Mouse (Mus musculus) adrenal gland, adult (tissue): ENCODE results near the gene Trem1.

Experiments
- DNase-seq, 2 experiments: peaks; one replicate each; pipeline ENCODE4 v3.0.0; 2022 to 2023; ENCODE audit warnings: low spot score in 1 of 2; ENCODE audit not compliant: inconsistent age in 2 of 2

Gene Trem1

GRCm38 (mm10) chr17:48232518-48232917 lies at the start of gene Trem1:
Gene Trem1, plus strand, starts transcription at chr17:48232768.
- no peak for DNase-seq

DNA sequence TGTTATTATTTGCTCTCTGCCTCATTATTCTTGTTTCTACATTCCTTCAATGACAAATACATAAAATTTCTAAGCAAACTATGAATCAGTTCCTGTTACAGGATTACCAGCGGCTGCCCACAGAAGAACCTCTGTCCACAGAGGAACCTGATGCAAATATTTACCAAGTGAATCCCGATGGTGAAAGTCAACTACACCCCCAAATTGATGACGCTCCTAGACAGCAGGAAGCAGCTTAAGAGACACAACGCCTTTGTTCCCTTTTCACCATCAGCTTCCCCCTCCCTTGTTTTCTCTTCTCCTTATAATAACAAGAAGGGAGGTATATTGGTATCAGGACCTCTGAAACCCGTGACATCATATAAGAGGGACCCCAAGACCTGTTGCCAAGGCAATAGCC lies 47.3 kb upstream of the Trem1 start:
- no peak for DNase-seq

GRCm38 (mm10) chr17:48192366-48192765 lies 40.2 kb upstream of the Trem1 start:
- DNase-seq: no peak

DNA sequence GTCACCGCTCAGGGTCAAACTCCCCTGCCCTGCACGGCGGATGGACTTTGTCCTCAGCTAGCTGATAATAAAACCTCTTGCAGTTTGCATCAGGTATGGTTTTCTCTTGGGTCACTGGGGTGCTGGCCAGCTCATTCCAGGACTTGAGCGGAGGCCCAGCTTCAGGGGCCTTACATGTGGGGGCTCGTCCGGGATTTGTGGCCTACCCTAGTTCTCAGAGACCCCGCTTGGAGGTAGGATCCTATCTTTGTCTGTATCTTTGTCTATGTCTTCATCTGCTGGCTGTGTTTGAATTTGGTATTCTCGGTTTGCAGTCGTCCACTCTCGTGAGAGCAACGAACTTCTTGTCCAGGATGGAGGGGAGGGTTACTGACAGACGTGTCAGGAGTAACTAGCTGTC lies 29.5 kb upstream of the Trem1 start:
- DNase-seq: no peak

- DNase-seq: no peak
Measured at GRCm38 (mm10) chr17:48212596-48212995, 20.0 kb upstream of the Trem1 start.

DNA sequence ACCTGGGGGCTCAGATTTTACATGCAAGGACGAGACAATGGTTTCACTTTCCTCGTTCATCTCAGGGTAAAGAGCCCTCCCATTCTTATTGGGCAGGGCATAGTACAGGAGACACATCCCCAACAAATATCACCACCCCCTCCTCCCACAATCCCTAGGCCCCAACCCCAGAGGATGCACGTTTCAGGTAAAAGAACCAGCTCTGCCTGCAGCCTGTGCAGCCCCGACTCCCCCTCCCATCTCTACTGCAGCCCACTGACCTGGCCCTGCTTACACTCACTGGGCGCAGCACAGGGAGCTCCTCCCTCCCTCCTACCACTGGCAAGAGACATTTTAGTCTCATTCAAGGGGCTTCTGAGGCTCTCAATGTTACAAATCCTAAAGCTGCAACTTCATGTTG lies 19.1 kb upstream of the Trem1 start:
- no peak for DNase-seq

- no peak for DNase-seq
Measured at GRCm38 (mm10) chr17:48215429-48215828, 17.1 kb upstream of the Trem1 start.

DNA sequence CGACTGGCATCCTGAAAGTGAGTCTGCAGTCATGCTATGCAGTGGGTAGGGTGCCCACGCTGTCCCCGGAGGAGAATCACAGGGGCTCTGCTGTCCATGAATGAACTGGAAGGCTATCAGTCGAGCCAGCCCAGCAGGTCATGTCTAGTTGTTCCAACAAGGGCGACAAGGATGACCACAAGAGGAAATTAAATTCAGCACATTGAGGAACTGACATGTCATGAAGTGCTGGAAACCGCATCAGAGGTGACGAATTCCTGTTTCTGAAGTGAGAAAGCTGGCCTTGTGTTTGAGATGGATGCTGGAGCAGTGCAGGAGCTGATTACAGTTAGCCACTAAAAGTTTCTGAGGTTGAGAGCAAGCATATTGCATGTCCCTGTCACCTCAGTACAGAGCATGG lies 1.9 kb upstream of the Trem1 start:
- no peak for DNase-seq

DNA sequence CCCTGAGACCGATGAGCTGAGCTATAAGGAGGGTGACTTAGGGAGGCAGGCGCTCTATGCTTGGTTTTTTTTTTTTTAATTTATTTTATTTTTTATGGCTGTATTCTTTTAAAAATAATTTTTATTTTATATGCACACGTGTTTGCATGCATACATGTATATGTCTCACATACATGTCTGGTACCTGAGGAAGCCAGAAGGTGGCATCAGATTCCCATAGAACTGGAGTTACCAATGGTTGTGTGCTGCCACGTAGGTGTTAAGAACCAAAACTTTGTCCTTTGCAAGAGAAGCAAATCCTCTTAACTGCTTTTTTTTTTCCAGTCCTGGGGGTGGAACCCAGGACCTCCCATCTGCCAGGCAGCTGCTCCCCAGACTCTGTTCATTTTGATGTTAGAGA lies 1.2 kb downstream of the Trem1 start:
- no peak for DNase-seq

DNA sequence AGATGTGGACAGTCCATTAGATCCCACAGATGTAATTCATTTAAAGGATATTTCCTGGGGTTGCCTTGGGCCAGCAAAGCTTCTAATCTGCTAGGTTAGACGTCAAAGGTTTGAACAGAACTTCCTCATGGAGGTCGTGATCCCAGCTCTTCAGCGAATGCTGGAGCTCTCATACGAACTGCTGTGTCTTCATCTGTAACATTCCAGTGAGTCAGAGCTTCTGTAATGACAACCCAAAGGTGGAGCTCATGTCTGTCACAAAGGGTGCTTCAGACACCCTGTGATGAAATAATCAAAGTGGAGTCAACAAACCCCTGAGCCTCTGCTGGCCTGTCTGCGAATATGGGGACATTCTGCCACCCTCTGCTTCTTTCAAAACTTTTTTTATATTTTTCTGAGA lies 2.0 kb downstream of the Trem1 start:
- DNase-seq: no peak

DNA sequence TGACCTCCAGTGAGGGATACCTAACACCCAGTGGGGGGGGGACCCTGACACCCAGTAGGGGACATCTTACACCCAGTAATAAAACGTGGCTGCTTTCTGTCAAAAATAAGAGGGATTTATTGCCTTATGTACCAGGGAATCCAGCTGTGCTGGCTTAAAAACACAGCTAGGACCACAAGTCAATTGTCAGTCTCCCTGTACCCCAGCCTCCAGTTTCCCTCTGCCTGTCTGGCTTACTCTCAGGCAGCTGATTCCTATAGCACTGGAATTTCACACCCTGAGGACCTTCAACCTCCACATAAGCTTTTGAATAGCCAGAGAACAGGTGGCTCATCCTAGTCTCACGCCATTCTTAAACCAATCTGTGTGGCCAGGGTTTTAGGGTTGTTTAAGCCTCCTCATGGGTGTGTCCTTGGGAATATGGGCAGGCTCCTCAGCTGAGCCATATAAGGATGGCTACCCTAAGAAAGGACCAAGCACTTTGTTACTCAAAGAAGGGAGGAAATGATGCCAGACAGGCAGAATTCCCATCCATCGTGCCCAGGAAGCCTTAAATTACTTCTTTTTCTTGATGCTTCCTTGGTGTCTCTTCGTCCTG lies 3.3 kb downstream of the Trem1 start:
- no peak for DNase-seq

DNA sequence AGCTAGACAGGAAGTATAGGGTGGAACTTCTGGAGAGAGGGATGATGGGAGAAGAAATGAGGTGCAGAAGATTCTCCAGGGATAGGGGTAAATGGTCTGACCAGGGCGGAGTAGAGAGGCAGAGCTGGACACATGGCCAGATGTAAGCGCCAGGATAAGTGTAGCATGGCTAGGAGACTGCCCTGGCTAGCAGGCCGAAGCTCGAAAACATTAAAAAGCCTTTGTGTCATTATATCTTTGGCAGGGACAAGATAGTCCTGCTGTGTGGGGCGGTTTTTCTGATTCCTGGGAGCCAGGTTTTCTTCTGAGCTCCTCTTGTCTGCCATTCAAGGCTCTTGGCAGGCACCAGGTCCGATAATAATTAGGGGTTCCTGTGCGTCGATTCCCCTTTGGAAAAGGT lies 5.1 kb downstream of the Trem1 start:
- DNase-seq: no peak

GRCm38 (mm10) chr17:48247221-48247928 lies 14.8 kb downstream of the Trem1 start, which contains the start of gene Trem3:
Gene Trem3, plus strand, starts transcription at chr17:48247777.
- DNase-seq: peak in 1 of 2 experiments; percentile 37

GRCm38 (mm10) chr17:48249039-48249438 lies 16.5 kb downstream of the Trem1 start:
- DNase-seq: no peak

- DNase-seq: no peak
Measured at GRCm38 (mm10) chr17:48249501-48249900, 16.9 kb downstream of the Trem1 start.

GRCm38 (mm10) chr17:48250631-48251030 lies 18.1 kb downstream of the Trem1 start:
- DNase-seq: no peak

DNA sequence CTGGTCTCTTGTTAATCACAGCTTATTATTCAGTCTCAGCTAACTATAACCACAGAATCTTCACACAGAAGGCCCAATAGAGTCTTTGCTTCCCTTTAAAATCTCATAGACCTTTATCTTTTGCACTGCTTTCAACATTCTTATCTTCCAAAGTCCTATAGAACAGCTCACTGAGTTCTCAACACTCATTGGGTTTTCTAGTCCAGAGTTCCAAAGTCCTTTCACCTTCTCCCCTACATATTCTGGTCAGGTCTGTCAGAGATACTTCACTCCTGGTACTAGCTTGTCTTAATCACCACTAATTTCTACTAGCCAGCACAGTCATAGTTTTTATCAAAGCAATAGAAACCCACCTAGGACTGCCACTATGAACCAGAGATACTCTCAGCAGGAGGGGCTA lies 24.0 kb downstream of the Trem1 start:
- no peak for DNase-seq

- DNase-seq: no peak
Measured at GRCm38 (mm10) chr17:48261868-48262267, 29.3 kb downstream of the Trem1 start.

GRCm38 (mm10) chr17:48263741-48264362 lies 31.3 kb downstream of the Trem1 start, which contains the start of gene Treml4:
Gene Treml4, plus strand, starts transcription at chr17:48264295.
- no peak for DNase-seq

GRCm38 (mm10) chr17:48264662-48265061 lies 32.1 kb downstream of the Trem1 start:
- DNase-seq: no peak

DNA sequence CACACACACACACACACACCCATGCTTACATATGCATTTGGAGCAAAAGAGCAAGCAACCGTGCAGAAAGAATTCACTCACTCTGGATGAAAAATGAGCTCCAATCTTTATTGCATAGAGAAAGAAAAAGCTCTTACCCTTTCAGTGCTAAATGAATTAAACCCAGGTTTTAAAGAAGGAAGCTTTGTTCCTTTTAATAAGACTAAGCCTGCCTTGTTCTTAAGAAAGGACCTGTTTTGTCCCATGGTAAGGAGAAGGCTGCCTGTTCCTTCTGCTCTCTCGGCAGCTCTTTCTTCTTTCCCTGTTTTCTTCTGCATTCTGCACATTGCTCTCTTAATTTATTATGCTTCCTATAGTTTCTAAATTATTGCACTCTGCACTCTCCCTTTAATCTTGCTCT lies 33.6 kb downstream of the Trem1 start:
- DNase-seq: no peak

DNA sequence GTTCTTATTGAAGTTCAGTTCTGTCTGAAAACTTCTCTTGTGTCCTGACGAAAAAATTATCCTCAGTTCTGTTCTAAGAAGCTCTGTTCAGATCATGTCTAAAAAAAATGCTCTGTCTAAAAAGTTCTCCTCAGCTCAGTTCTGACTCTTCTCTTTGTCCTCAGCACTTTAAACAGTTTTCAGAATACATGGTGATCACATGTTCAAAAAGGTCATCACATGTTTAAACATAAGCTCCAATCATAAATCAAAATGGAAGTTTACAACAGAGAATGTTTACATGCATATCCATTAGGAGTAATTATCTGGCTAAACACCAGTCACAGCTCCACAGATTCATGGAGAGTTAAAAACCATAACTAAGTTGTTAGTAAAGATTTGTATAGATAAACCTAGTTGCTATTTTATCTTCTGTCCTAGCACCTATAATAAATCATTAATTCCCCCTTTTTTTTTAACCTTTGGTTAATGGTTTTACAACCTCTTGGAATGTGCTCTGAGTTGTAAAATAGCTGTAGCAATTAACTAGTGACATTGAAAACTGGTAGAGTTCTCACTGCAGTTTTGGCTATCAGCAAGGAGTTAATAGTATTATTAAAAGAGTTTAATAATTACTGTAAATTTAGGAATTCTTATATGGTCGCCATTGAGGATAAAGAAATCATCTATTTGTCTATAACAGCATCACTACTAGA lies 34.2 kb downstream of the Trem1 start:
- DNase-seq: no peak
